Mouse (Mus musculus) liver, embryonic 13.5 days (tissue): Measurements from ENCODE around the gene Etv5. TPM values are rescaled to one million over a fixed set of nuclear protein-coding genes. Genes with fewer than 3 reads are reported as not detected.
A peak's percentile ranks its signal among the peaks of the same experiment; 100 is the strongest.

ENCODE experiments used
- ATAC-seq: fragments of 200-750 bp; cut with Nextera tagmentation; 2 replicates; pipeline ENCODE4 v1.8.0; 2017; ENCODE audit warnings: low read depth, mild to moderate bottlenecking, moderate number of reproducible peaks, moderate library complexity
- DNase-seq: peaks from one replicate; pipeline ENCODE4 v3.0.0; 2022
- H3K27ac ChIP-seq: fragments of 300-500 bp; sonication (generic); 2 replicates; pipeline ENCODE4 v1.5.1; 2015; ENCODE audit warnings: moderate library complexity, mild to moderate bottlenecking, inconsistent platforms
- H3K27me3 ChIP-seq: fragments of 300-500 bp; sonication (generic); 2 replicates; pipeline ENCODE4 v1.6.1; 2015; ENCODE audit warnings: mild to moderate bottlenecking, inconsistent platforms
- H3K36me3 ChIP-seq: fragments of 300-500 bp; sonication (generic); 2 replicates; pipeline ENCODE4 v1.6.1; 2015; ENCODE audit warnings: mild to moderate bottlenecking, inconsistent platforms
- H3K4me1 ChIP-seq: fragments of 300-500 bp; sonication (generic); replicated peaks from 2 replicates; pipeline ENCODE4 v1.6.1; 2015; ENCODE audit warnings: inconsistent platforms
- H3K4me2 ChIP-seq: fragments of 300-500 bp; sonication (generic); 2 replicates; pipeline ENCODE4 v1.6.1; 2015; ENCODE audit warnings: inconsistent platforms, mild to moderate bottlenecking, moderate library complexity
- H3K4me3 ChIP-seq: fragments of 300-500 bp; sonication (generic); replicated peaks from 2 replicates; pipeline ENCODE4 v1.5.1; 2015; ENCODE audit warnings: mild to moderate bottlenecking, inconsistent platforms
- H3K9ac ChIP-seq: fragments of 300-500 bp; sonication (generic); 2 replicates; pipeline ENCODE4 v1.6.1; 2015; ENCODE audit warnings: mild to moderate bottlenecking, inconsistent platforms
- H3K9me3 ChIP-seq: fragments of 300-500 bp; sonication (generic); replicated peaks from 2 replicates; pipeline ENCODE4 v1.6.1; 2016; ENCODE audit warnings: inconsistent platforms
- WGBS: fragments of 180-500 bp; shearing (Covaris S2); methylation state at CpG from one replicate; pipeline ENCODE4 v1.1.7; 2015; ENCODE audit not compliant: insufficient replicate concordance; 5-methylcytosine and 5-hydroxymethylcytosine counted together
- polyA plus RNA-seq: library from polyadenylated mRNA; unstranded; fragments of >200 nt; fragmentation: Nextera tagmentation; extraction: Ambion mirVana; gene quantifications from 2 replicates; pipeline ENCODE4 v1.2.1, GENCODE M21; 2015

The Etv5 gene
- polyA plus RNA-seq: 3.7 and 5.4 TPM in 2 replicates

DNA sequence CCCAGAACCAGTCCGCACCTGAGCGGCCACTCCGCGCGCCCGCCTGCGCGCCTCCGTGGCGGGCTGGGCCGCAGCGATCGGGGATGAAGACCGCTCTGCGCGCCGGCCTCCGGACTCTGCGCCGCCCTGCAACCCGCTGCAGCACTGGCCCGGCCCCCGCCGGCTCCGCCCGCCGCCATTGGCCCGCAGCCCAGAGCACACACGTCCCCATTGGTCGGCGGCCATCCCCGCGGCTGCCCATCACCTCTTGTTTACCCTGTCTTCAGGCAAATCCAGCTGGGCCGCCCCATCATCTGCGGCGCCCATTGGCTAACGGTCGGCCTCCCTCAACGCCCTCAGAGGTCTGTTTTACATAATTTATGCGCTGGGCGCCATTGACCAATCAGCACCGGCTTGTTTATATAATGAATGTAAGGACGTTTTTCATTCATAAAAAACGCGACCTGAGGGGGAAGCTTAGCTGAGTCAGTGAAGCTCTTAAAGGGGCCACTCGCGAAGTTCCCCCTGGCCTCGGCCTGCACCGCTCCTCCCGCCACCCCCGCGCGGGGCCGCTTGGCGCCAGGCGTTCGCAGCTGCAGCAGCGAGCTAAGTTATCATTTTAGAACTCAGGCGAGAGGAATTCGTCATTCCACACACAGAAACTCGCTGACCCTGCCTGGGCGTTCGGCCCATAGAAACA, at the start of gene Etv5:
Etv5 (minus strand) TSS at position 221 of the 679 bp plus-strand sequence.
- H3K27me3 ChIP-seq: peaks cover 53% of the 10 kb centered on the region
- peak within 1 kb of the TSS; percentile 79 for H3K9ac ChIP-seq
- WGBS: under 1% methylated on average over 63 of the region's 63 CpGs

DNA sequence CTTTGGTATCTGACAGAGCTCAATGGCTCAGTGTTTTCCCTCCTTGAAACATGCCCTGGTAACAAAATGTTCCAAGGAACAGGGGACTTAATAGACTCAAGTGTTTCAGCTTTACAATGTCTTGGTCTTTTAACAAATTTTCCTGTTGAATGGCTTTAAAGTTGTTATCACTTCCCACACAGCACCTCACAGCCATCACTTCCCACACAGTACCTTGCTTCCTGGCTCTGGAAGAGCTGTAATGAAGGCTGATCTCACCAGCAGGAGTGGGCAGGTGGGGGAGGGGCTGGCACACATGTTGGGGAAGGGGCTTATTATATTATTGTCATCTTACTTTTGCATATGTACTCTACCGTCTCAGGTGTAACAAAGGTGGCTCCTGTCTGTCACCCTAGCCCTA, 44.4 kb upstream of the Etv5 start:
- Histone ChIP-seq H3K4me2 (no peak overlapping the region), H3K4me3 (no peak overlapping the region)
- WGBS: 56% methylated on average over 1 of the region's 1 CpGs

More for the DNA sequence above, at the start of gene Etv5:
- no peaks in the 10 kb centered on the region for H3K9me3 ChIP-seq
- peak within 1 kb of the TSS; percentile 72 for H3K27ac ChIP-seq
- H3K4me3 ChIP-seq: peak within 1 kb of the TSS; percentile 76
- H3K4me2 ChIP-seq: peak within 1 kb of the TSS; percentile 95
- peaks cover 35% of the 10 kb centered on the region for H3K4me1 ChIP-seq
- ATAC-seq (peak; percentile 99), DNase-seq (peak; percentile 98)
- no peaks in the 10 kb centered on the region for H3K36me3 ChIP-seq

DNA sequence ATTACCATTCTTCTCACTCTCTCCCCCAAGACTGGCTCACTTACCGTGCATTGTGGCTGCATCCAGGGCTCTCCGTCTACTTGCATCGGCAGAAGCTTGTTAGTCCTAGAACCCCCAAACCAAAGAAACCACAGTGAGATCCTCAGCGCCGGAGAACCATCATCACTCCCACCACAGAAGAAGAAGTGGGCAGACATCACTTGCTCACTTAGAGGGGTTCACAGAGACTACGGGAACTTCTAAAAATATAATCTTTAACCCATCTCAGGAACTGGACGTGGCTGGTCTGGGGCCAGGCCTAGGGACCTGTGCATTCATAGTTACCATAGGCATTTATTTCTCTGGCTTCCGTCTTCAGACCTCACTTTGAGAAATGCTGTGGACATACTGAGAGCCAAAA, 39.8 kb upstream of the Etv5 start:
- Histone ChIP-seq H3K9me3 (no peaks in the 10 kb centered on the region), H3K4me2 (no peak overlapping the region), H3K36me3 (no peaks in the 10 kb centered on the region), H3K27me3 (no peaks in the 10 kb centered on the region), H3K27ac (no peak overlapping the region), H3K9ac (no peak overlapping the region), H3K4me1 (no peaks in the 10 kb centered on the region), H3K4me3 (no peak overlapping the region)
- DNase-seq (no peak), ATAC-seq (no peak)
- 33% methylated on average over 8 of the region's 8 CpGs for WGBS

More for the DNA sequence above, 44.4 kb upstream of the Etv5 start:
- H3K27ac ChIP-seq: no peak overlapping the region
- H3K4me1 ChIP-seq: no peaks in the 10 kb centered on the region
- ATAC-seq (no peak), DNase-seq (no peak)
- H3K9ac ChIP-seq: no peak overlapping the region
- H3K36me3 ChIP-seq: no peaks in the 10 kb centered on the region
- no peaks in the 10 kb centered on the region for H3K27me3 ChIP-seq
- no peaks in the 10 kb centered on the region for H3K9me3 ChIP-seq

DNA sequence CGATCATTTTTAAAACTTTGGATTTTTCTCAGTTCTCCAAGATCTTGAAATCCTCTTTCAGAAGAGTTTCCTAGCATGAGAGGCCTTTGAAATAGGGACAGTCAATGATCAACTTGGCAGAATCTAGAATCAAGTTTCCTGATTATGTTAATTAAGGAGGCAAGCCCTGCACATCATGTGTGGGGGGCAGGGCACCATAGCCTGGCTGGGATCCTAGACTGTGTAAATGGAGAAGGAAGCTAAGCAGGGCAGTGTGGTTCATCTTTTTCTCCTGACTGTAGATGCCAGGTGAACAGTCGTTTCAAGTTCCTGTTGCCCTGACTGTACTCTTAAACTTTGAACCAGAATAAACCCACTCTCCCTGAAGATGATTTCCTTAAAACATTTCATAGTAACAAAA, 32.2 kb upstream of the Etv5 start:
- H3K36me3 ChIP-seq: no peaks in the 10 kb centered on the region
- no peak overlapping the region for H3K4me3 ChIP-seq
- no peak overlapping the region for H3K27ac ChIP-seq
- no peak for ATAC-seq
- H3K9ac ChIP-seq: no peak overlapping the region
- DNase-seq: no peak
- no peaks in the 10 kb centered on the region for H3K4me1 ChIP-seq
- no peak overlapping the region for H3K4me2 ChIP-seq
- H3K27me3 ChIP-seq: no peaks in the 10 kb centered on the region
- H3K9me3 ChIP-seq: no peaks in the 10 kb centered on the region
- 50% methylated on average over 2 of the region's 2 CpGs for WGBS

DNA sequence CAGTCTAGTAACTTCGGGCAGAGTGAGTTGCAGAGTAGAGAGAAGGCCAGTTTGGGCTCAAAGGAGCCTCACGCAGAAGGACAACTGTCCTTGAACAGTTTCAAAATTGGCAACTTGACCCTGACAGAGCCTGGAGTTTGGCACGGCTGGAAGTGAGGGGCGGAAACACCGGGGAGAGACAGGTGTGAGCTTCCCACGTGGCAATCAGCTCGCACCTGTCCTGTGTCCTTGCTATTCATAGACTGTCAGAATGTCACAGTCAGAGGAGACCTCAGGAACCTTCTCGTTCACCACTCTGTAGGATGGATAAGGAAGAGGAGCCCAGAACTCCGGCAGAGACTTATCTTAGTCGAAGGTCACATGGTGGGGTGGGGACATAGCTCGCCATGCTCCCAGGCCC, 29.9 kb upstream of the Etv5 start:
- ATAC-seq: no peak
- Histone ChIP-seq H3K9ac (no peak overlapping the region), H3K4me2 (no peak overlapping the region), H3K9me3 (no peaks in the 10 kb centered on the region), H3K36me3 (no peaks in the 10 kb centered on the region), H3K27ac (no peak overlapping the region), H3K27me3 (no peaks in the 10 kb centered on the region), H3K4me1 (no peaks in the 10 kb centered on the region), H3K4me3 (no peak overlapping the region)
- WGBS: 63% methylated on average over 11 of the region's 11 CpGs
- DNase-seq: no peak

DNA sequence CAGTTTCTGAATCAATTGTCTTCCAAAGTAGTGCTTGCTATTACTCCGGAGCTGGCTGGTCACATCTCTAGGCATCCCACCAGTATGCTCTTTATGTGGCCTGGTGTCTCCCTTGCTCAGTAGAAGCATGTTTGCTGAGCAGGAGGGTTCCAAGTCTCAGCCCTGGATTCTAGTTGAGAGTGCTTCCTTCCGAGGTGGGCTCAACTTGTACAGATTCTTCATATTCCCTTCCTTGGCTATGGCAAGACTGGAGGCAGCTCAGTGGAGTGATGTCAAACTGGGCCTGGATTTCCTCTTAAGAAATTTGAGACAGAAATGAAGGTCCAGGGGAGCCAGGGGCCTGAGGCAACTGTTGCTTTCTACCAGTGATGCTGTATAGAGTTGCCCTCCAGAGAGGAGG, 27.6 kb upstream of the Etv5 start:
- Histone ChIP-seq H3K4me1 (no peaks in the 10 kb centered on the region), H3K27me3 (no peaks in the 10 kb centered on the region), H3K27ac (no peak overlapping the region), H3K4me2 (no peak overlapping the region), H3K9ac (no peak overlapping the region), H3K4me3 (no peak overlapping the region), H3K36me3 (no peaks in the 10 kb centered on the region), H3K9me3 (no peaks in the 10 kb centered on the region)
- 58% methylated on average over 2 of the region's 2 CpGs for WGBS
- ATAC-seq (no peak), DNase-seq (no peak)

DNA sequence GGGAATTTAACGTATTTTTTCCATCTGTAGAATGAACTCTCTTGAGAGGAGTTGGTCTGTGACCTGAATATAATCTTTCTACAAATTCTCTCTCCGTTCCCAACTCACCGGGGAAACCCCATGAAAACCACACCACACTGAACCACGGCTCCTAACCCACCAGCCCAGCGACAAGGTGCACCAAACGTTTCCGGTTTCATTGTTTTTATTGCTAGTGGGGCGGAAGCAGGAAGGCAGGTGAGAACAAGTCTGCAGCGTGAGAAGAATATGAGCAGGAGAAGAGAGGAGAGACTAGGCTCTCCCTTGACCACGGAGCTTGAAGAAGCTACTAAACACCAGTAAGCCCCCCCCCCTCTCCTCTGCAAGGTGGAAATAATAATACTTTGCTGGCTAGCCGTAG, 26.9 kb upstream of the Etv5 start:
- Histone ChIP-seq H3K4me1 (no peaks in the 10 kb centered on the region), H3K4me3 (no peak overlapping the region), H3K27me3 (no peaks in the 10 kb centered on the region), H3K9me3 (no peaks in the 10 kb centered on the region), H3K36me3 (no peaks in the 10 kb centered on the region), H3K27ac (no peak overlapping the region), H3K9ac (no peak overlapping the region), H3K4me2 (no peak overlapping the region)
- ATAC-seq: no peak
- 64% methylated on average over 11 of the region's 11 CpGs for WGBS
- no peak for DNase-seq

DNA sequence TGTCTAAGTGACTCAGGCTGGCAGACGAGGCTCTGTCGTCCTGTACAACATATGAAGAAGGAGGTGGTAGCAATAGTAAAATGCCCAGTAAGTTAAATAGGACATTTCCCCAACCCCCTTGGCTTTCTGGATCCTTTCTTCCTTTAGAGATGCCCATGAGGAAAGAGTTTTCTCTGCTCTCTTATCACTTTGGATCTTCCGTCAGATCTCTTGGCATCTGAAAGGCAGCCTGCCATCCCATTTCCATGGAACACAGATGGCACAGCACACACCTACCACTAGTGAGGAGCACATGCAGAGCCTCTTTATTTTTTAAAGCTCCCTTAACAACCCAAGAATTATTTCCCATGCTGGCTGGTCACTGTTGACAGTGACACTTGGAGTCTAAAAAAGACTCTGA, 22.7 kb upstream of the Etv5 start:
- Histone ChIP-seq H3K36me3 (no peaks in the 10 kb centered on the region), H3K4me2 (no peak overlapping the region), H3K4me1 (no peaks in the 10 kb centered on the region), H3K9me3 (no peaks in the 10 kb centered on the region), H3K9ac (no peak overlapping the region), H3K4me3 (no peak overlapping the region), H3K27ac (no peak overlapping the region), H3K27me3 (no peaks in the 10 kb centered on the region)
- 56% methylated on average over 3 of the region's 3 CpGs for WGBS
- DNase-seq: no peak
- no peak for ATAC-seq

DNA sequence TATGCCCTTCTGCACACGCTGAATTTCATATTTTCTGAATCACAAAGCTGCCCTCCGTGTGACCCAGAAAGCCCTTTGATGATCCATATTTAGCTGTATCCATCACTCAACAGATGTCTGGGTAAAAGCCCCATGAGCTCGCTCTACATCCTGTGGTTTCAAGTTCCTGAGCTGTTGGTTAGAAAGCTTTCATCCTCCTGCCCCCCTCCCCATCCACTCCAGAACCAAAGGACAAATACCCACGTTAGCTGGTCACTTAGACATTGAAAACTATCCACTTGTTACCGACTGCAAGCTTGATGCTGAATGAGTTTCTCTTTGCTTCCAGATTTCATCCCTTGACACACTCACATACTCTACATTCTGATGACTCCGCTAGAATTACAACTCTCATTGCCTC, 22.2 kb upstream of the Etv5 start:
- no peak overlapping the region for H3K9ac ChIP-seq
- no peaks in the 10 kb centered on the region for H3K9me3 ChIP-seq
- H3K36me3 ChIP-seq: no peaks in the 10 kb centered on the region
- WGBS: 31% methylated on average over 6 of the region's 6 CpGs
- DNase-seq (no peak), ATAC-seq (no peak)
- H3K4me1 ChIP-seq: no peaks in the 10 kb centered on the region
- H3K4me3 ChIP-seq: no peak overlapping the region
- H3K4me2 ChIP-seq: no peak overlapping the region
- no peak overlapping the region for H3K27ac ChIP-seq
- H3K27me3 ChIP-seq: no peaks in the 10 kb centered on the region

DNA sequence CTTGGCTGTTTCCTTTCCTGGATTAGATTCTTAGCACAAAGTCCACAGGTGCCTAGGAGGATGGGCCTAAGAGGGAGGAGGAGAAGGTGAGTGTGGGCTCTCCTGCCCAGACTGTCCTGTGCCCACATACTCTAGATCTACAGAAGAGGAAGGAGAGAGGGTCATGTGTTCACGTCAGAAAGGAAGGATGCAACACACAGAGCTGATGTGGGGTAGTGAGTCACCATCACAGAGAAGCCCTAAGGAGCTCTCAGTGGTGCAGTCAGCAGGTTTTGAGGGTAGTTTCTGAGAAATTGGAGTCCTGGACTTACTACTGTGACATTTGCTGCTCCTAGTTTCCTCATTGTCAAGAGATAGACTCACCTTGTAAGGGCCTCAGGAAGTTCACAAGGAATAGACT, 21.4 kb upstream of the Etv5 start:
- H3K9ac ChIP-seq: no peak overlapping the region
- no peak for DNase-seq
- ATAC-seq: no peak

DNA sequence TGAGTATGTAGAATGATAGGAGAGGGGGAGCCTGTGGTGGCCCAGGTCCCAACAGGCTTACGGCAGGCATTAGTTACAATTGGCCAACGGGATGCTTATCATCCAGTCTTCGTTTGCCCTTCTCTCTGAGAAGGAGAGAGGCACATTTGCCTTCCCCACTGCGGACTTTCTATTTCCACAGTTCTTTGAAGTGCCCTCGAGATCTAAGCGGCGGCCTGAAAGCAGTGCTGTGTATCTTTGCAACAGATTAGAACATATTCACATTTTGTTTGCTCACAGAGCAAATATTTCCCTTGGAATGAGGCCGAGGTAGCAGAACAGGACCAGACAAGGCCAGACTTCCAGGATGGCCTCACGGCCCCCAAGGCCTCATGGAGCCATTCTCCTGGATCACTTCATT, 12.6 kb upstream of the Etv5 start:
- H3K27me3 ChIP-seq: no peaks in the 10 kb centered on the region
- no peak for ATAC-seq
- no peak overlapping the region for H3K4me3 ChIP-seq
- no peaks in the 10 kb centered on the region for H3K4me1 ChIP-seq
- H3K9me3 ChIP-seq: no peaks in the 10 kb centered on the region
- no peak for DNase-seq
- H3K36me3 ChIP-seq: no peaks in the 10 kb centered on the region
- H3K4me2 ChIP-seq: no peak overlapping the region
- H3K27ac ChIP-seq: no peak overlapping the region
- WGBS: 64% methylated on average over 9 of the region's 9 CpGs
- no peak overlapping the region for H3K9ac ChIP-seq

More for the DNA sequence above, 21.4 kb upstream of the Etv5 start:
- H3K4me2 ChIP-seq: no peak overlapping the region
- H3K9me3 ChIP-seq: no peaks in the 10 kb centered on the region
- H3K4me1 ChIP-seq: no peaks in the 10 kb centered on the region
- no peak overlapping the region for H3K4me3 ChIP-seq
- WGBS: 18% methylated on average over 1 of the region's 1 CpGs
- H3K36me3 ChIP-seq: no peaks in the 10 kb centered on the region
- H3K27me3 ChIP-seq: no peaks in the 10 kb centered on the region
- H3K27ac ChIP-seq: no peak overlapping the region

DNA sequence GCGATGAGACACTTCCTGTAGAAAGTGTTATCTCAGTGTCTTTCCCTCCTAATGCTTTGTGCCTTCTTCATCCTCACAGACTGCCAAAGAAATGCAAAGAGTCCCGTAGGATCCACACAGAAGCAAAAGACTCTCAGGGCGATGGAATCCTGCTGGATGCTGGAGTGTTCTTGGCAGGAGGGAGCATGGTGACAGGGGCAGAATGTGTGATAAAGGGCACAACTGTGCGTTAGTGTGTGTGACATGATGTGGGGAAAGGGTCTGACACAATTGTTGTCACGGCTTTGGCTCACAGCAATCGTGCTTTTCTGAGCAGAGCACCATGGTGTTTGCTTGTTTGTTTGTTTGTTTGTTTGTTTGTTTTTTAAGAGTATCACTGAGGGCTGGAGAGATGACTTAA, 8.6 kb upstream of the Etv5 start:
- ATAC-seq (no peak), DNase-seq (no peak)
- 59% methylated on average over 6 of the region's 6 CpGs for WGBS
- Histone ChIP-seq H3K9me3 (no peaks in the 10 kb centered on the region), H3K4me3 (no peak overlapping the region), H3K4me1 (no peaks in the 10 kb centered on the region), H3K27ac (no peak overlapping the region), H3K9ac (no peak overlapping the region), H3K4me2 (no peak overlapping the region), H3K27me3 (no peaks in the 10 kb centered on the region), H3K36me3 (no peaks in the 10 kb centered on the region)
